Mouse (Mus musculus) CH12.LX (cell line): ENCODE data around the gene Chd4.

Experiments used
- CTCF ChIP-seq, 2 experiments: IDR thresholded peaks in 1 of 2; conservative IDR thresholded peaks in 1 of 2; 2 replicates each; pipeline ENCODE4 v1.5.1; 2011 to 2012; ENCODE audit warnings: low read depth in 2 of 2, low read length in 2 of 2, improper control_type of control experiment in 1 of 2, inconsistent platforms in 1 of 2, mild to moderate bottlenecking in 1 of 2, moderate library complexity in 1 of 2
- MAFK ChIP-seq: IDR thresholded peaks from 2 replicates; pipeline ENCODE4 v1.6.1; 2011; ENCODE audit warnings: low read length, improper control_type of control experiment; ENCODE audit not compliant: insufficient replicate concordance
- SIN3A ChIP-seq: IDR thresholded peaks from 2 replicates; pipeline ENCODE4 v1.6.1; 2012; ENCODE audit warnings: low read length, improper control_type of control experiment, inconsistent platforms

- TF ChIP-seq CTCF (conservative IDR thresholded peaks at IDR 0.05 in 1 of 2, IDR thresholded peaks at IDR 0.05 in 1 of 2; ENCODE audit: low read depth in 2 of 2, low read length in 2 of 2) = no peak
- TF ChIP-seq SIN3A = no peak
- TF ChIP-seq MAFK = no peak
These were observed 5.3 kb upstream of the Chd4 start for GRCm38 (mm10) chr6:125090341-125091085.
